Mouse (Mus musculus) E14TG2a.4 (cell line): ENCODE measurements around the gene Tm7sf3.
"Not testable (repeated sequence)": the region's sequence is repeated elsewhere in the genome, so short reads cannot be mapped to it uniquely, and the experiment has no call there.

ENCODE experiments used
- H3K27me3 ChIP-seq: 2 replicates; pipeline ENCODE4 v1.6.1; 2014; ENCODE audit warnings: low read length, control low read depth; ENCODE audit not compliant: insufficient read depth
- H3K36me3 ChIP-seq: 2 replicates; pipeline ENCODE4 v1.6.1; 2014; ENCODE audit warnings: low read length, control low read depth; ENCODE audit not compliant: insufficient read depth
- H3K4me1 ChIP-seq: replicated peaks from 2 replicates; pipeline ENCODE4 v1.6.1; 2014; ENCODE audit warnings: low read depth, low read length, control low read depth
- H3K4me3 ChIP-seq: replicated peaks from 2 replicates; pipeline ENCODE4 v1.5.1; 2014; ENCODE audit warnings: mild to moderate bottlenecking, low read length
- H3K9me3 ChIP-seq: 2 replicates; pipeline ENCODE4 v1.6.1; 2014; ENCODE audit warnings: low read length, control low read depth
- CTCF ChIP-seq: conservative IDR thresholded peaks from 2 replicates; pipeline ENCODE4 v1.5.1; 2014; ENCODE audit warnings: low read length
- NANOG ChIP-seq: IDR thresholded peaks from 2 replicates; pipeline ENCODE4 v1.6.1; 2014; ENCODE audit warnings: borderline replicate concordance, low read length, mixed read lengths
- POU5F1 ChIP-seq: IDR thresholded peaks from 2 replicates; pipeline ENCODE4 v1.6.1; 2014; ENCODE audit warnings: low read length, borderline replicate concordance

The Tm7sf3 gene

GRCm38 (mm10) chr6:146578586-146578985 is 64.0 kb downstream of the Tm7sf3 start:
- TF ChIP-seq NANOG (no peak), POU5F1 (no peak), CTCF (no peak)
- no peaks in the 10 kb centered on the region for H3K27me3 ChIP-seq
- H3K4me1 ChIP-seq, result peaks cover 38% of the 10 kb centered on the region
- peak overlapping the region; percentile 100 for H3K4me3 ChIP-seq
- H3K36me3 ChIP-seq, result peaks cover 18% of the 10 kb centered on the region; the same call in 1 of the 2 replicates
- H3K9me3 ChIP-seq, result no peaks in the 10 kb centered on the region

GRCm38 (mm10) chr6:146578111-146578531 is 64.5 kb downstream of the Tm7sf3 start:
- TF ChIP-seq NANOG, result no peak
- TF ChIP-seq POU5F1, result no peak
- no peak for TF ChIP-seq CTCF
- no peaks in the 10 kb centered on the region for H3K27me3 ChIP-seq
- H3K4me3 ChIP-seq, result peak overlapping the region; percentile 100
- H3K9me3 ChIP-seq, result no peaks in the 10 kb centered on the region
- H3K36me3 ChIP-seq, result peaks cover 20% of the 10 kb centered on the region; the same call in 1 of the 2 replicates
- H3K4me1 ChIP-seq, result peaks cover 38% of the 10 kb centered on the region

GRCm38 (mm10) chr6:146577310-146578109 is 65.1 kb downstream of the Tm7sf3 start, which contains the start of gene Ints13:
Ints13 (minus strand) TSS chr6:146577835.
- TF ChIP-seq NANOG, result no peak
- TF ChIP-seq POU5F1, result no peak
- TF ChIP-seq CTCF, result no peak
- H3K4me1 ChIP-seq, result peaks cover 36% of the 10 kb centered on the region

GRCm38 (mm10) chr6:146576903-146577302 is 65.7 kb downstream of the Tm7sf3 start, which contains the start of gene Fgfr1op2:
Fgfr1op2 (plus strand) TSS chr6:146577203.
- H3K4me3 ChIP-seq, result peak within 1 kb of the TSS; percentile 100
- no peaks in the 10 kb centered on the region for H3K9me3 ChIP-seq
- TF ChIP-seq CTCF (no peak), POU5F1 (no peak), NANOG (no peak)
- H3K27me3 ChIP-seq, result no peaks in the 10 kb centered on the region
- H3K4me1 ChIP-seq, result peaks cover 38% of the 10 kb centered on the region
- peaks cover 28% of the 10 kb centered on the region for H3K36me3 ChIP-seq

More at GRCm38 (mm10) chr6:146577310-146578109, 65.1 kb downstream of the Tm7sf3 start, which contains the start of gene Ints13:
- Histone ChIP-seq H3K27me3 (no peaks in the 10 kb centered on the region), H3K9me3 (no peaks in the 10 kb centered on the region), H3K4me3 (peak within 1 kb of the TSS; percentile 100), H3K36me3 (peaks cover 22% of the 10 kb centered on the region; the same call in 1 of the 2 replicates)

GRCm38 (mm10) chr6:146572073-146572472 is 70.6 kb downstream of the Tm7sf3 start:
- TF ChIP-seq NANOG, result no peak

GRCm38 (mm10) chr6:146562461-146562860 is 80.2 kb downstream of the Tm7sf3 start:
- not testable (repeated sequence) for H3K4me3 ChIP-seq, H3K4me1 ChIP-seq, H3K27me3 ChIP-seq, H3K9me3 ChIP-seq
- H3K36me3 ChIP-seq, result peaks cover 78% of the 10 kb centered on the region

More at GRCm38 (mm10) chr6:146572073-146572472, 70.6 kb downstream of the Tm7sf3 start:
- H3K4me3 ChIP-seq, result no peak overlapping the region
- no peaks in the 10 kb centered on the region for H3K9me3 ChIP-seq
- peaks cover 47% of the 10 kb centered on the region for H3K36me3 ChIP-seq
- H3K4me1 ChIP-seq, result peaks cover 22% of the 10 kb centered on the region
- no peaks in the 10 kb centered on the region for H3K27me3 ChIP-seq
